Mouse (Mus musculus) c-Kit-negative CD71-positive TER-119-positive erythroid progenitor cells, embryonic 14.5 days (primary cell): Measurements from ENCODE around the gene Spata2.

Experiments used
- DNase-seq: peaks from one replicate; pipeline ENCODE4 v3.0.0-alpha.2; 2013; ENCODE audit warnings: low read depth, low spot score

Gene Spata2

DNA sequence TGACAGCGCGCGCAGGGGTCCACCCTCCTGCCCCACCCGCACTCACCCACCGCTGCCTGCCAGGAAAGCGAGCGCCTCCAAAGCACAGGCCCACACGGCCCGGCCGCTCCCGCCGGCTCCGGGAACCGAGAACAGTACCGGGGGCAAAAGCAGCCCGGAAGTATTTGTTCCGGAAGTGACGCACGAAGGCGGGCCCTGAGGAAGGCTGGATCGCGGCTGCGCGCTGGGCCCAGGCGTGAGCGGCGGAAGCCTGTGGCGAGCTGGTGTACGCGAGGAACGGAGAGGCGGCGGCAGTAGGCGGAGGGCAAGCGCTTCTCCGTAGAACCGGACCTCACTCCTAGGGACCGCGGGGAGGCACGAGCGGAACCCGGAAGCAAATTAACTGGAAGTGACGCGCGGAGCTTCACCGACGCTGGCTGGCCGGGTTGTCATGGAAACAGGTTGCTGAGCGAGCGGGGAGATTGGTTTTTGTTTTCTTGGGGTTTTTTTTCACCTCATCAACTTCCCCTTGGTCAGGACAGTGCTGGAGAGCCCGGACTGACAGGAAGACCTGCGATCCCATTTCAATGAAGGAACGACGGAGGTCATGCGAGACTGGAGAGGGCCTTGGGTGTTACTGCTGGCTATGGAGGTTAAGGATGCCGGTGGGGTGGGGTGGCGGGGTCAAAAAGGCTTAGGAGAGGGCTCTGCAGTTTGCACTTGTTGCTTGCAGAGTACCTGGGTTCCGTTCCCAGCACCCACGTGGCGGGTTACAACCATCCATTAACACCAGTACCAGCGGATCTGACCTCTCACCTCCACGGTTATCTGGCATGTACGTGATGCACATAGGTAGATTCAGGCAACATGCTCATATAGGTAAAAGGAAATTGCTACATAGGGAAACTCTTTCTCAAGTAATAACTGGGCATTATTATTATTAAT, at the start of gene Spata2:
Gene Spata2, minus strand, starts transcription at position 175 of the 924 bp plus-strand sequence.
- DNase-seq, result peak; percentile 89

DNA sequence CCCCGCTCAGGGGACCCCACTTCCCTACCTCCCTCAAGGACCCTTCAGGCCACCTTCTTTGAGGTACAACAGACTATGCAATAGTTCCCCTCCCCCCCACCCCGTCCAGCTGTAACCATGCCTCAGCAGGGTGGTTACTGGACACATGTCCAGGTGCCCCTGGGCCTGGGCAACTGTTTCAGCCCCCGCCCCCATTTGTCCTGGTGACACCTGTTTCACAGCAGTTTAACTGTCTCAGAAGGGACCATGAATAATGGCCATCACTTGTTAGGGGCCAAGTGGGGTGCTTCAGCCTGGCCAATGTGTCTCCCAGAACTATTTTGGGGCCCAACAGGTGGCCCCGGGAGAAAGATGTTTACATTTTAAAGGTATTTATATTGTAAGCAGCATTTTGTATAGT, 49.7 kb upstream of the Spata2 start:
- no peak for DNase-seq

DNA sequence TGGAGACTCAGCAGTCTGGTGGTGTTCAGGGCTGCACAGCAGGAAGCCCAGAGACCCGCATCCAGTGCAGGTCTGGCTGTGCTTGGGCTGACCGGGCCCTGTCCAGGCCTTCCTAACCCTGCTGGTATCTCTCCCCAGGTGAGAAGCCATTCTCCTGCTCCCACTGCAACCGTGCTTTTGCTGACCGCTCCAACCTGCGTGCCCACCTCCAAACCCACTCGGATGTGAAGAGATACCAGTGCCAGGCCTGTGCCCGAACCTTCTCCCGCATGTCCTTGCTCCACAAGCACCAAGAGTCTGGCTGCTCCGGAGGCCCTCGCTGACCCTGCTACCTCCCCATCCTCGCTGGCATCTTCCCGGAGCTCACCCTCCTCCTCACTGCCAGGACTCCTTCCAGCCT, 49.1 kb upstream of the Spata2 start:
- DNase-seq, result no peak

DNA sequence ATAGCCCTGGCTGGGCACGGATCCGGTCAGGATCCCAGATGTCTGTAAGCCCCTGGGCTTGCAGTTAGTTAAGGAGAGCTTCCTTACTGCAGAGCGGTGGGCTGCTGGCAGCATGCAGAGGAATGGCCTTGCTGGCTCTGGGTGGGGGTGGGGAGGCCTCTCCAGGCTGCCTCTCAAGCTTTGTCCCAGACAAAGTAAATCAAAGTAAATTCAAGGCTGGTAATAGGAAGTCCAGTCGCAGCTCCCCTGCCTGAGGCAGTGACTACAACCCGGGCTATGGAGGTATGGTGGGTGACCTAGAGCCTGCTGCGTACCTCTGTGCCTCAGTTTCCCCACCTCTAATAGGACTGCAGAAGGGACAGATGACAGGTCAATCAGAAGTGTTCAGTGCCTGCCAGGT, 48.6 kb upstream of the Spata2 start:
- DNase-seq, result no peak

DNA sequence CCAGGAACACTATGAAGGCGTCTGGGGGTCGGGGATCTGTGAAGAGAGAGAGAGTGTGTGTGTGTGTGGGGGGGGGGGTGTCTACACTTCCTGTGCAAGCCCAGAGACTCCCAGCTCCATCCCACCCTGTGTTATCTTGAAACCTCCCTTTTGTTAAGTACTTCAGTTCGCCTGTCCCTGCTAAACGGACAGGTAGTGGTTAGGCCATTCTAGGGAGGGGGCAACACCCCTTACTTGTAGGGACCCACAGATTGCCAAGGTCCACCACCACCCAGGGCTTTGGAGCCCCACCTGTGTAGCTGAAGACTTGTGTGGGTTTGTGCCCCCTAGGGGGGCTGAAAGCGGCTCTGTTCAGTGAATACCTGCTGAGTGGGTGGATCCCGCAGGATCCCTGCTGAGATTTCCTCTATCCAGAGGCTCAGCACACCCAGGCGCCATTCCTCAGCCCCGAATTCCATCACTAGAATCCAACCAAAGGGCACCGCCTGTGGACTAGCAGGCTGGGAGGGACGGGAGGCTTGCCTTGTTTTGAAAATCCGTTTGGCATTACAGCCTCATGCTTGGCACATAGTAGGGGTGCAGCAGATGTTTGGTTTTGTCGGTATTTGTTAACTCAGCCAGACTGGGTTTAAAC, 47.9 kb upstream of the Spata2 start:
- DNase-seq, result no peak

DNA sequence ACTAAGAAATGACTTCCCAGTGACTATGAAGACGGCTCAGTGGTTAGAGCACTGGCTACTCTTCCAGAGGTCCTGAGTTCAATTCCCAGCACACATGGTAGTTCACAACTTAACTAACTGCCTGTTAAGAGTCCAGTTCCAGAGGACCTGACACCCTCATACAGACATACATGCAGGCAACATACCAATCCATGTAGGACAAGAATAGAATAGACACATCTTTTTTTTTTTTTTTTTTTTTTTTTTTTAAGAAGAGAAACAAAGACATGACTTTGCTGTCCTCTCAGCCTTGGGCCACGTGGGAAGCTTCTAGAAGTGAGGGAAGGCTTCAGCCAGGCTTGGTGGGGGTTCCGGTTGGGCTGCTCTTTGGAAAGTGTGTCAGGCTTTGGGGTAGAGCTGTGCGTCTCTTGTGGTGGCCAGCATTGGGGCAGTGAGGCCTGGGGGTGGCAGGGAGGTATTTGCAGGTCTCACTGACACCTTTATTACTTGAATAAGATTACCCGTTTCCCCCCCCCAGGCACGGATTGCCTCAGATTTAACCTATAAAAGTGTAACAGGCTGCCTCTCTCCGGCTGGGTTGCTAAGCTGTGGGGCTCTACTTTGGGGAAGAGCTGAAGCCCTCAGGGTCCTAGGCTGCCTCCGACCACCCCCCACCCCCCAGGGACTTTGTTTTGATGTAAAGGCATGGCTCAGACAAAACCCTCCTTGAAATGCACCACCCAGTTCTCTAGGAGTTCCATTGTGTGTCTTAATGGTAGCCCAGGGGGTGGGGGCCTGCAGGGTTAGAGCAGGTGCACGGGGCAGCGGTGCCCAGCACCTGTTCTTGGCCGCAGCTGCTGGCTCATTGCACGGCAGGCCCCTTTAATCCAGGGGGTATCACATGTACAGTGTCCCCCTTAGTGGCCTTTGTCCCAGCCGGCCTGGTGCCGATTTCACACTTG, 47.1 kb upstream of the Spata2 start:
- DNase-seq, result no peak

DNA sequence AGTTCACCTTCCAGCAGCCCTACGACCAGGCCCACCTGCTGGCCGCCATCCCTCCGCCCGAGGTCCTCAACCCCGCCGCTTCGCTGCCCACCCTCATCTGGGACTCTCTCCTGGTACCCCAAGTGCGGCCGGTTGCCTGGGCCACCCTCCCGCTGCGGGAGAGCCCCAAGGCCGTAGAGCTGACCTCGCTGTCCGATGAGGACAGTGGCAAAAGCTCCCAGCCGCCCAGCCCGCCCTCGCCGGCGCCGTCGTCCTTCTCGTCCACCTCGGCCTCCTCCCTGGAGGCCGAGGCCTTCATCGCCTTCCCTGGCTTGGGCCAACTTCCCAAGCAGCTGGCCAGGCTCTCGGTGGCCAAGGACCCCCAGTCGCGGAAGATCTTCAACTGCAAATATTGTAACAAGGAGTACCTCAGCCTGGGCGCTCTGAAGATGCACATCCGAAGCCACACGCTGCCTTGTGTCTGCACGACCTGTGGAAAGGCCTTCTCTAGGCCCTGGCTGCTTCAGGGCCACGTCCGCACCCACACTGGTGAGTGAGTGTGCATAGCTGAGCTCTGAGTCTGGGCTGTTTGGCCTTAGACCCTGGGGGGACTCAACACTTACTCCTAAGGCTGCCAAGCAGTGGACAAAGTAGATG, 46.1 kb upstream of the Spata2 start:
- no peak for DNase-seq

DNA sequence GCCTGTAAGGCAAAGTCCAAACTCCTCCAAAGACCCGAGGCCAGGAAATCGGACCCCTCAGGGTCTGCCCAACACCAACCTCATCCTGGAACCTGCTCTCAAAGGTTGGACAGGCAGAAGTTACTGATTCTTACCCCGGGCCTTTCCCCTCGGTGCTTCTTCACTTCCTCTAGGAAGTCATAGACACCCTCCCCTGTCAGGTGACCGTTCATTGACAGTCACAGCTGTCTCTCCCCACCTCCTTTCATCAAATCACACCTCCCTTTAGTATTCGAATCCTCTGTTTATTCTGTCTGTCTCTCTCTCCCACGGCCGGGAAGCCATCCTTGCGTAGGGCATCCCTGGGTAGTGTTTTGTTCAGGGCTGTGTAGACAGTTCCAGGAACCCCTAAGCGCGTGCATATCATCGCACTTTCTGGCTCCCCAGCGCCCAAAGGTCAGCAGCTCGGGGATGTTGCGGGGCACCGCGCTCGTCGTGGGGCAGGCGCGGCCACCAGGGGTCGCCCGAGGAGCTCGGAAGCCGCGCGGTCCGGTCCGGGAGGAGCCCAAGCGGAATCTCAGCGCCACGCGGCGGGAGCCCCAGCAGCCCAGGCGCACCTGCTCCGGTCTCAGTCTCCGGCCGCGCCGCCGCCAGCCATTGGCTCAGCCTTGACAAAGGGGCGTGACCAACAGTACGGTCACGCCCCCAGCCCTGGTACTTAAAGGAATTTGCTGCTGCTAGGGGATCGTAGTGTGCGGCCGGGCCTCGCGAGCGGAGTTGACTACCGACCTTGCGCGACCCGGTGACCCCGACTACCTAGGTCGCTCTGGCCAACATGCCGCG, 45.0 kb upstream of the Spata2 start, which contains the start of gene Snai1:
Gene Snai1, plus strand, starts transcription at position 720 of the 822 bp plus-strand sequence.
- peak; percentile 42 for DNase-seq

DNA sequence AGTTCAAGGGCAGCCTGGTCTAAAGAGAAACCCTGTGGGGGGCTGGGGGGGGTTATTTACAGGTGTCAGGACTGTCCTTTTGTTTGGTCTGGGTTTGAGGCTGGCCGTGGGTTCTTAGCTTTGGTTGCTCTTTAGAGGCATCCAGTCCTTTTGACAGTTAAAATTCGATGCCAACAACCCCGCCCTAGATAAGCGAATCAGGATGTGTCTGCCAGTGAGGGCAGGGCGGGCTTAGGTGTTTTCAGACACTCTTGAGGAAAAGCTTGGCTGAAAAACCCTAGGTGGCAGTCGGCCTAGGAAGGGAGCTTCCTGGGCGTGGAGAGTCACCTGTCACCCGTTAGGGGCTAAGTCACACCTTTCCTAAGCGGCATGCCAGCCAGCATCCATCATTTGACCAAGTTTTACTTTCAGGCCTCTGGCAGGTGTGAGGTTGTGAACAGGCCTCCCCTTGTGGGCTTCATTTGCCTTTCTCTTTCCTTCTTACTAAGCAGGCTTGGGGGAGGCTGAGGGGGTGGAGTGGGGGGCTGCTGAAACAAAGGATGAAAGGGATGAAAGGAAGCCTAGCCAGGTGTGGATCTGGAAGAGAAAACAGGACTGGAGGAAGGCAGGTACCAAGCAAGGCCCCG, 43.7 kb upstream of the Spata2 start:
- DNase-seq, result no peak

DNA sequence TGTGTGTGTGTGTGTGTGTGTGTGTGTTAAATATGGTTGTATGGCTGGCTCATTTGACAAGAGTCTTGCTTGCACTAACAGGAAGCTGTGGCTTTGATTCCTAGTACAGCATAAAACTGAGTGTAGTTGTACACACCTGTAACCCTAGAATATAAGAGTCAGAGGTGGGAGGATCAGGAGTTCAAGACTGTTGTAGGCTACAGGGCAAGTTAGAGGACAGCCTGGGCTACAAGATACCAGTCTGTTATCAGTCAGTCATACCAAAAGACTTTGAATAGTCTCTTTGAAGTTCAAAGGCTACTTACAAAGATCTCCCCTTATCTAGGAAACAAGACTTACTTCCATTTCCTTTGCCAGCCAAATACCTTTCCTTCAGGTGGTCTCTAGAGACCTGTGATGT, 41.2 kb upstream of the Spata2 start:
- DNase-seq, result no peak

DNA sequence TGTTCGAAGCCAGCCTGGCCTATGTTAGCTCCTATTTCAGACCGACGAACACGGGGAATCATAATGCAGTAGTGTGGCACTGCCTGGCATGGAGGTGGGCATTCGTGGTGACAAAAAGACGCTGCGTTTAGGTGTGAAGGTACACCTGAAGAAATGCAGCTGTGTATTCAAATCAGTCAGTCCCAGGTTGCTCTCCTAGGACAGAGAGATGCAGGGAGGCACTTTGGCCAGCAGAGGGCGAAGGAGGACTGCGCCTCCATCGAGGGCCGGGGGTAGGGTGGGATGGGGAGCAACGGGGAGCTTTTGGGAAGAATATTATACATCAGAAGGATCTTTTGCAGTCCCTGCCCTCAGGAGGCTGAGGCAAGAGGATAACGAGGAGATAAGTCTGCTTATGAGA, 39.4 kb upstream of the Spata2 start:
- DNase-seq, result no peak

DNA sequence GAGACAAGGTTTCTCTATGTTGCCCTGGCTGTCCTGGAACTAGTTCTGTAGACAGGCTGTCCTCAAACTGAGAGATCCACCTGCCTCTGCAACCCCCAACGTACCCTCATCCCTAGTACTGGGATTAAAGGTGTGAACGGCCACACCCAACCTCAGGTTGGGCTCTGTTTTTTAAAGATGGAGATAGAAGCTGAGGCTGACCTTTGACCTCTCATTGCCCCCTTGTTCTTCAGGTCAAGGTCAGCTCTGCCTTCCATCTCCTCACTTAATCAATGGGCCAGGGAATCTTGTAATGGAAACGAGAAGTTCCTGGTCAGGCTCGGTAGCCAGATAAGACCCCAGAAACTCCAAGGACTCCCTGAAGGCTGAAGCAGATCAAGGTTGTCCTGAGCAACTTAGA, 37.8 kb upstream of the Spata2 start:
- DNase-seq, result no peak

DNA sequence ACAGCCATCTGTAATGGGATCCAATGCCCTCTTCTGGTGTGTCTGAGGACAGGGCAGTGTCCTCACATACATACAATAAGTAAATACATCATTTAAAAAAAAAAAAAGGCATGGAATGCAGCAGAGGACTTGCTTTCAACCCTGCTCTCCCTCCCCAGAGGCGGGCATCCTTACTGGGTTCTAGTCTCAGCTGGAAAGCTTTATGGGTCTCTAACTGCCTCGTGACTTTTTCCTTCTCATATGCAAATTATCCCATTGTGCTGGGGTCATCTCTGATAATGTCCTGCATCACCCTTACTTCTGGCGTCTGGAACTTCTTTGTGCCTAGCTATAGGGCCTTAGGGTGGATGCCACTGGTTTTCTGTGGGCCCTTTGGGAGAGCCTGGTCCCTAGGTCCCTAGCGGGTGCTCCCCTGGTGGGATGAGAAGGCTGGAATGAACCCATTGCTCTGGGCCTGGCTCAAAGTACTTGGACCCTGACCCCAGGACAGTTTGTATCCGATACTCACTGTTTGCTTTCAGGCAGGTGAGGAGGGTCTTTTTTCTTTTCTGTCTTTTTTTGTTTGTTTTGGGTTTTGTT, 37.3 kb upstream of the Spata2 start:
- DNase-seq, result no peak

DNA sequence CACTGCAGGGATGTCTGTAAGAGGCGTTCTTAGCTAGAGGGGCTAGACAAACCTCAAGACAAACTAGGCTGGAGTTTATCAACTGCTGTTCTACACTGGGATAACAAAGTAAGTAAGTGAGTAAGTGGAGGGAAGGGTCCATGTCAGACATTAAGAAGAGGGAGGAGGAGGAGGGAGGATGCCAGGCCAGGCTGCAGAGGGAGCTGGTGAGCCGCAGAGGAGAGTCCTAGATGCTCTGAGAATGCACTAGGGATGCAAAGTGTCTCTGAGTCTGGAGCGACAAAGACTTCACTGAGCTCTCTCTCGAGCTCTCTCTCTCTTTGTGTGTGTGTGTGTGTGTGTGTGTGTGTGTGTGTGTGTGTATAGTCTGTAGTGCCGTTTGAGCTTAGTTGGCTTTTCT, 35.6 kb upstream of the Spata2 start:
- no peak for DNase-seq

DNA sequence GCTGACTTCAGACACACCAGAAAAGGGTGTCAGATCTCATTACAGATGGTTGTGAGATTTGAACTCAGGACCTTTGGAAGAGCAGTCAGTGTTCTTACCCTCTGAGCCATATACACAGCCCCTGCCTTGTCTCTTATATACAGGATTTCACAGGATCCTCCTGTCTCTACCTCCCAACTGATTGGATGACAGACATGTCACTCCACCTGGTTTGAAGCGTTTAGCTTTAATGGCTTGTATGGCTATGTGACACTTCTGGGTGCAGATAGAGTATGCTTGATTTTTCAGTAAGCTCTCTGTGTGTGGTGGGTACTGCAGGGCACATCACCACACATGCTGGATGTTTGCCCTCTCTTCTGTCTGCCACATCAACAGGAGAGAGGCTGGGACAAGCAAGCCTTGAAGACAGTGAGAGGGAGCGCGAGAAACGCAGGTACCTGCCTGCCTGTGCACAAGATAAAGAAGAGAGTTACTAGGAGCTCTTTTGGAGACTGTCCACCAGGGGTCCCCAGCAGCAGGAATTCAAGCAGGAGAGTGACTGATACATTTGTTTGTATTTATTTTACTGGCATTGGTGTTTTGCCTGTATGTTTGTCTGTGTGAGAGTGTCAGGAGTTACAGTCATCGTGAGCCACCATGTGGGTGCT, 27.0 kb upstream of the Spata2 start:
- no peak for DNase-seq

DNA sequence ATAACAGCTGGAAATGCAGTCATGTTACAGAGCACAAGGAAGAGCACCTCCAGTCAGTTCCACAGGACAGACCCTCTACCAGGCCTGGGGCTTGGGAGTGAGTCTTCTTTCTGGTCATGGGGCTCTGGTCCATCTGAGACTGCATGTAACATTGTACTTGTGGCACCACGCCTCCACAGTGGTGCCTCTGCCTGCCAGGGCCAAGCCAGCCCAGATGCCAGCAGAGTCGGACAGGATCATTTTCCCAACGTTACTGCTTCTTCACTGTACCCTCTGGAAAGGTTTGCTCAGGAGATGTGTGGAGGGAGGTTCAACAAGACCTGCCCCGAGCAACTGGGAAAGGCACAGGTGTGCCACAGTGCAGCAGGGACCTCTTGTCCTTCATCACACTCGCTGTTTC, 23.0 kb upstream of the Spata2 start:
- no peak for DNase-seq

DNA sequence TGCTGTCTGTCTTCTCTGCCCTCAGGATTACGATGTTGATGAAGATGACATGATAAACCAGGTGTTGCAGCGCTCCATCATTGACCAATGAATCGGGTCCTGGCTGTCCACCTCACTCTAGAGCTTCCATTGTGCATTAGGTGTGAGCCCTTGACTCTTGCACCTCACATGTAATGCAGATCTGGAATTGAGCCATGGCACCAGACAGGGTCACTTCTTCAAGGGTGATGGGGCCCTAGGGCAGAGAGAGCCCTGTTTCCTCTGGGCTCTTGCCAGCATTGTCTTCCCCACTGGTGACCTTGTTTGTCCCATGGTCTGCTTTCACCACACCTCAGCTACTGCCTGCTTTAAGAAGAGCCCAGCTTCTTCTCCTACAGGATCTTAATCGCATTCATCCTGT, 22.0 kb upstream of the Spata2 start:
- no peak for DNase-seq

DNA sequence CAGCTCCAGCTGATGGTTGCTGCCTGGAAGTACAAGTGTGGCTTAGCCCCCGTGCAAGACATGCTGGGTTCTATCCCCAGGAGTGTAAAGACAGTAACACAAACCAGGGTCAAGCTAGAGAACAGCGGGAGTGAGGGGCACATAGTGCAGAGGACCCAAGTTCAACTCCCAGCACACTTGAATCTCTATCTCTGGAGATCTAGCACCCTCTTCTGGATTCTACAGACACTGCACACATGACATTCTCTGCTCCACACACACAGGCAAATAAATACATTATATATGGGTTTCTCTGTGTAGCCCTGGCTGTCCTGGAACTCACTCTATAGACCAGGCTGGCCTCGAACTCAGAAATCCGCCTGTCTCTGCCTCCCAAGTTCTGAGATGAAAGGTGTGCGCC, 20.3 kb upstream of the Spata2 start:
- no peak for DNase-seq

DNA sequence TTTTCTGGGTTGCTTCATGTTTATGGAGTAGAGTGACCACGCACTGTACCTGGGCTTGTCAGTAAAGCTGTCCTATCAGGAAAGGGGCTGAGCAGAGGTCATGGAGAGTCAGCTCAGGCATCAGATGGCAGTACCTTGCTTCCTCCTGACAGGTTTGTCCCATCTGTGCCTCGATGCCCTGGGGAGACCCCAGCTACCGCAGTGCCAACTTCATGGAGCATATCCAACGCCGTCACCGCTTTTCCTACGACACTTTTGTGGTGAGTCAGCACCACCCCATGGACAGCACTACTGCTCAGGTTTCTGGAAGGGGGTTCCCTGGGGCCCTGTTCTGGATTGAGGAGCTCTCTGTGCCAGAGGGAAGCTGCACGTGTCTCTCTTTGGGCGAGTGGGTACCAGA, 19.7 kb upstream of the Spata2 start:
- no peak for DNase-seq
